Mouse (Mus musculus): ENCODE measurements around the gene Aacs. TPM values are rescaled to one million over a fixed set of nuclear protein-coding genes. Genes with fewer than 3 reads are reported as not detected.

Aacs gene
- polyA plus RNA-seq, 1 experiment from 2014 or later, result 98.9 TPM

- no peak for ATAC-seq
- Histone ChIP-seq H3K9me3 (ENCODE audit: control insufficient read depth, low read length) (no peaks in the 10 kb centered on the region), H3K27ac (ENCODE audit: low read length) (peak overlapping the region; percentile 38; the same call in 1 of the 2 replicates), H3K9ac (replicated peaks; ENCODE audit: low read depth, low read length) (peak overlapping the region; percentile 1; the same call in 1 of the 2 replicates), H3K4me3 (replicated peaks; ENCODE audit: low read length) (peak overlapping the region; percentile 65), H3K4me1 (replicated peaks; ENCODE audit: control insufficient read depth, insufficient read depth, low read length) (peaks cover 32% of the 10 kb centered on the region), H3K27me3 (replicated peaks; ENCODE audit: control insufficient read depth, insufficient read depth, low read length) (no peaks in the 10 kb centered on the region; the same call in 1 of the 2 replicates), H3K4me2 (ENCODE audit: low read length) (peak overlapping the region; percentile 93), H3K36me3 (ENCODE audit: control insufficient read depth, insufficient read depth) (no peaks in the 10 kb centered on the region)
- WGBS, result 9% methylated on average over 7 of the region's 7 CpGs
These were observed 58.6 kb downstream of the Aacs start for GRCm38 (mm10) chr5:125534168-125534610.

- peak; percentile 54 for ATAC-seq
- peak overlapping the region; percentile 65 for H3K4me3 ChIP-seq (replicated peaks; ENCODE audit: low read length)
- H3K27ac ChIP-seq (ENCODE audit: low read length), result peak overlapping the region; percentile 38; the same call in 1 of the 2 replicates
- H3K36me3 ChIP-seq (ENCODE audit: control insufficient read depth, insufficient read depth), result no peaks in the 10 kb centered on the region
- H3K9me3 ChIP-seq (ENCODE audit: control insufficient read depth, low read length), result no peaks in the 10 kb centered on the region
- peak overlapping the region; percentile 1 for H3K9ac ChIP-seq (replicated peaks; ENCODE audit: low read depth, low read length)
- no peaks in the 10 kb centered on the region; the same call in 1 of the 2 replicates for H3K27me3 ChIP-seq (replicated peaks; ENCODE audit: control insufficient read depth, insufficient read depth, low read length)
- H3K4me1 ChIP-seq (replicated peaks; ENCODE audit: control insufficient read depth, insufficient read depth, low read length), result peaks cover 32% of the 10 kb centered on the region
- WGBS, result 1% methylated on average over 26 of the region's 26 CpGs
- H3K4me2 ChIP-seq (ENCODE audit: low read length), result peak overlapping the region; percentile 93
These were observed 59.2 kb downstream of the Aacs start for GRCm38 (mm10) chr5:125534611-125535324.

- Histone ChIP-seq H3K36me3 (ENCODE audit: control insufficient read depth, insufficient read depth) (no peaks in the 10 kb centered on the region), H3K9ac (replicated peaks; ENCODE audit: low read depth, low read length) (no peak overlapping the region), H3K4me3 (replicated peaks; ENCODE audit: low read length) (no peak overlapping the region), H3K9me3 (ENCODE audit: control insufficient read depth, low read length) (no peaks in the 10 kb centered on the region), H3K4me1 (replicated peaks; ENCODE audit: control insufficient read depth, insufficient read depth, low read length) (peaks cover 18% of the 10 kb centered on the region), H3K4me2 (ENCODE audit: low read length) (no peak overlapping the region), H3K27ac (ENCODE audit: low read length) (no peak overlapping the region), H3K27me3 (replicated peaks; ENCODE audit: control insufficient read depth, insufficient read depth, low read length) (no peaks in the 10 kb centered on the region)
- WGBS, result 94% methylated on average over 2 of the region's 2 CpGs
- ATAC-seq, result no peak
These were observed 69.5 kb downstream of the Aacs start for GRCm38 (mm10) chr5:125545090-125545489.

- no peak for ATAC-seq
- H3K4me3 ChIP-seq (replicated peaks; ENCODE audit: low read length), result no peak overlapping the region
- no peaks in the 10 kb centered on the region for H3K36me3 ChIP-seq (ENCODE audit: control insufficient read depth, insufficient read depth)
- 18% methylated on average over 13 of the region's 13 CpGs for WGBS
- H3K4me2 ChIP-seq (ENCODE audit: low read length), result no peak overlapping the region
- H3K4me1 ChIP-seq (replicated peaks; ENCODE audit: control insufficient read depth, insufficient read depth, low read length), result peaks cover 18% of the 10 kb centered on the region
- H3K27me3 ChIP-seq (replicated peaks; ENCODE audit: control insufficient read depth, insufficient read depth, low read length), result no peaks in the 10 kb centered on the region
- no peaks in the 10 kb centered on the region for H3K9me3 ChIP-seq (ENCODE audit: control insufficient read depth, low read length)
- peak overlapping the region; percentile 15; the same call in 1 of the 2 replicates for H3K9ac ChIP-seq (replicated peaks; ENCODE audit: low read depth, low read length)
- no peak overlapping the region; the same call in 1 of the 2 replicates for H3K27ac ChIP-seq (ENCODE audit: low read length)
These were observed 70.7 kb downstream of the Aacs start for GRCm38 (mm10) chr5:125546293-125546692.

GRCm38 (mm10) chr5:125549750-125550489 is 74.3 kb downstream of the Aacs start:
- H3K4me1 ChIP-seq (replicated peaks; ENCODE audit: control insufficient read depth, insufficient read depth, low read length), result peaks cover 18% of the 10 kb centered on the region
- H3K4me2 ChIP-seq (ENCODE audit: low read length), result no peak overlapping the region
- H3K36me3 ChIP-seq (ENCODE audit: control insufficient read depth, insufficient read depth), result no peaks in the 10 kb centered on the region
- H3K27me3 ChIP-seq (replicated peaks; ENCODE audit: control insufficient read depth, insufficient read depth, low read length), result no peaks in the 10 kb centered on the region
- H3K4me3 ChIP-seq (replicated peaks; ENCODE audit: low read length), result no peak overlapping the region
- no peaks in the 10 kb centered on the region for H3K9me3 ChIP-seq (ENCODE audit: control insufficient read depth, low read length)
- WGBS, result 22% methylated on average over 11 of the region's 11 CpGs
- H3K27ac ChIP-seq (ENCODE audit: low read length), result no peak overlapping the region
- 0 out of 2 replicates have a peak overlapping the region, but pooled peaks have one; percentile 25 for H3K9ac ChIP-seq (replicated peaks; ENCODE audit: low read depth, low read length)
- ATAC-seq, result no peak

- Histone ChIP-seq H3K4me1 (replicated peaks; ENCODE audit: control insufficient read depth, insufficient read depth, low read length) (no peaks in the 10 kb centered on the region), H3K27ac (ENCODE audit: low read length) (no peak overlapping the region), H3K4me2 (ENCODE audit: low read length) (no peak overlapping the region), H3K9ac (replicated peaks; ENCODE audit: low read depth, low read length) (no peak overlapping the region), H3K27me3 (replicated peaks; ENCODE audit: control insufficient read depth, insufficient read depth, low read length) (no peaks in the 10 kb centered on the region), H3K36me3 (ENCODE audit: control insufficient read depth, insufficient read depth) (no peaks in the 10 kb centered on the region), H3K9me3 (ENCODE audit: control insufficient read depth, low read length) (no peaks in the 10 kb centered on the region), H3K4me3 (replicated peaks; ENCODE audit: low read length) (no peak overlapping the region)
- 55% methylated on average over 5 of the region's 5 CpGs for WGBS
- ATAC-seq, result no peak
These were observed 80.1 kb downstream of the Aacs start for GRCm38 (mm10) chr5:125555732-125556131.

GRCm38 (mm10) chr5:125563492-125563891 is 87.9 kb downstream of the Aacs start:
- WGBS, result 76% methylated on average over 6 of the region's 6 CpGs
- no peaks in the 10 kb centered on the region for H3K9me3 ChIP-seq (ENCODE audit: control insufficient read depth, low read length)
- ATAC-seq, result no peak

GRCm38 (mm10) chr5:125565725-125566124 is 90.1 kb downstream of the Aacs start:
- H3K4me2 ChIP-seq (ENCODE audit: low read length), result no peak overlapping the region
- no peak overlapping the region for H3K9ac ChIP-seq (replicated peaks; ENCODE audit: low read depth, low read length)
- no peak overlapping the region for H3K4me3 ChIP-seq (replicated peaks; ENCODE audit: low read length)
- no peaks in the 10 kb centered on the region for H3K4me1 ChIP-seq (replicated peaks; ENCODE audit: control insufficient read depth, insufficient read depth, low read length)
- no peak overlapping the region for H3K27ac ChIP-seq (ENCODE audit: low read length)
- H3K9me3 ChIP-seq (ENCODE audit: control insufficient read depth, low read length), result no peaks in the 10 kb centered on the region
- no peaks in the 10 kb centered on the region for H3K27me3 ChIP-seq (replicated peaks; ENCODE audit: control insufficient read depth, insufficient read depth, low read length)
- no peak for ATAC-seq
- WGBS, result 85% methylated on average over 11 of the region's 11 CpGs
- H3K36me3 ChIP-seq (ENCODE audit: control insufficient read depth, insufficient read depth), result no peaks in the 10 kb centered on the region

More at GRCm38 (mm10) chr5:125563492-125563891, 87.9 kb downstream of the Aacs start:
- no peaks in the 10 kb centered on the region for H3K4me1 ChIP-seq (replicated peaks; ENCODE audit: control insufficient read depth, insufficient read depth, low read length)
- no peak overlapping the region for H3K27ac ChIP-seq (ENCODE audit: low read length)
- no peaks in the 10 kb centered on the region for H3K27me3 ChIP-seq (replicated peaks; ENCODE audit: control insufficient read depth, insufficient read depth, low read length)
- H3K9ac ChIP-seq (replicated peaks; ENCODE audit: low read depth, low read length), result no peak overlapping the region
- no peak overlapping the region for H3K4me2 ChIP-seq (ENCODE audit: low read length)
- H3K4me3 ChIP-seq (replicated peaks; ENCODE audit: low read length), result no peak overlapping the region
- H3K36me3 ChIP-seq (ENCODE audit: control insufficient read depth, insufficient read depth), result no peaks in the 10 kb centered on the region

Data from forebrain, embryonic 16.5 days (tissue).